Comparison of ENCODE assay signal across 11 mouse cellular contexts in the genomic region with DNA sequence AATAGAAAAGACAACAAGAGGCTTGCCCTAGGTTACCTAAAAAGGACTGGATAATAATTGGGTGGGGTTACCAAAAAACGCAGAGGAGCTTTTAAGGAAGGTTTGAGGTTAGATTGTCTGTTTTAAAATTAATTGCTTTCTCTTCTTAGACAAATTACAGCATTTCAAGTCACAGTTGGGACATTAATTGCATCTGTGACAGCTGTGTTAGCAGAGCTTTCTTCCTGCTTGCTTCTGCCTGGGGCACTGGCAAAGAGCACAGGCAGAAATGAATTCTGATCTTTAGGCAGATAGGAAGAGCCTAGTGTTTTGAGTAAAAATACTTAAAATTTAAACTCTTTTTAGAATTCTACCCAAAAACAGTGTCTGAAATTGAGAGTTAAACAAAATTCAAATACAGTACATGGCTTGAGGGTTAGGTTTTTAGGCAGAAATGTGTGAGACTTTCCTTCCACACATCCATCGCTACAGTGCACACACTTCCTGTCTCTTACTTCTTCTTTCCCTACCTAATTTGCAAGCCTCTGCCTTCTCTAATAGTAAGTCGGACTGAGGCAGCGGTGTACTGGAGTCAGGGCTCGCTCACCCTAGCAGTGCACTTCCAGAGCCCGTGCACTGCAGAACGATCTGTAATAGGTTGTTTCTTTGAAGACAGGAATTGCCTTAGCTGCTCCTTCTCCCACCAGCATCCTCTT. TPM values are rescaled to one million over a fixed set of nuclear protein-coding genes. Genes with fewer than 3 reads are reported as not detected.
A peak's percentile ranks its signal among the peaks of the same experiment; 100 is the strongest.
DNase-seq lines count a peak whose midpoint lies in the region; ATAC-seq lines count a peak whose summit lies in the region.
"Had no signal": no experiment of that assay in that cellular context is flagged by ENCODE, and none has a peak within 500 bp of the region (broad histone marks: within the 10 kb centered on the region; RNA-seq: fewer than 3 reads in every experiment).

No protein-coding gene starts in this region.

- no peak for DNase-seq in limb, embryonic 10.5 days (ENCODE audit: low spot score)
- DNase-seq in B cell, adult 2 months: peak; percentile 70 to 73
- DNase-seq in brain, adult 2 months (ENCODE audit: low read depth, low spot score): peak; percentile 70
- no peak for DNase-seq in frontal cortex, adult 2 months (ENCODE audit: extremely low spot score in 1 of 2, low spot score in 1 of 2)
- no peak for DNase-seq in frontal cortex, postnatal 36 days (ENCODE audit: low spot score in 2 of 2)
- DNase-seq: heart, postnatal 14 days; kidney, postnatal 14 days had no signal

- peaks cover 15% of the 10 kb centered on the region for H3K36me3 ChIP-seq in limb, embryonic 12.5 days
- peaks cover 25% of the 10 kb centered on the region for H3K36me3 ChIP-seq in limb, embryonic 10.5 days
- H3K36me3 ChIP-seq in megakaryocyte, embryonic 14.5 days (replicated peaks; ENCODE audit: low read length): peaks cover 73% of the 10 kb centered on the region

- peaks cover 34% of the 10 kb centered on the region for H3K4me1 ChIP-seq in limb, embryonic 12.5 days (replicated peaks)
- peaks cover 30% of the 10 kb centered on the region for H3K4me1 ChIP-seq in limb, embryonic 10.5 days
- H3K4me1 ChIP-seq in megakaryocyte, embryonic 14.5 days: peaks cover 92% of the 10 kb centered on the region

- WGBS in limb, embryonic 12.5 days: 52% methylated on average over 7 of the region's 7 CpGs
- WGBS in limb, embryonic 10.5 days: 71% methylated on average over 7 of the region's 7 CpGs

- no peak overlapping the region for H3K9ac ChIP-seq in limb, embryonic 12.5 days (replicated peaks)

- no peaks in the 10 kb centered on the region for H3K9me3 ChIP-seq in limb, embryonic 12.5 days
- no peaks in the 10 kb centered on the region for H3K9me3 ChIP-seq in limb, embryonic 10.5 days (replicated peaks)
- no peaks in the 10 kb centered on the region for H3K9me3 ChIP-seq in megakaryocyte, embryonic 14.5 days

- H3K27me3 ChIP-seq in limb, embryonic 12.5 days: no peaks in the 10 kb centered on the region
- no peaks in the 10 kb centered on the region for H3K27me3 ChIP-seq in limb, embryonic 10.5 days (ENCODE audit: low read depth, poor library complexity, severe bottlenecking)
- H3K27me3 ChIP-seq in megakaryocyte, embryonic 14.5 days (replicated peaks): no peaks in the 10 kb centered on the region

- H3K27ac ChIP-seq in limb, embryonic 12.5 days: no peak overlapping the region
- H3K27ac ChIP-seq in limb, embryonic 10.5 days: no peak overlapping the region
- H3K27ac ChIP-seq: stomach, postnatal 0 days had no signal

- no peak overlapping the region for H3K4me3 ChIP-seq in limb, embryonic 12.5 days (replicated peaks)
- no peak overlapping the region for H3K4me3 ChIP-seq in limb, embryonic 10.5 days
- peak overlapping the region; percentile 81 for H3K4me3 ChIP-seq in megakaryocyte, embryonic 14.5 days (replicated peaks)

- 0 out of 2 replicates have a peak overlapping the region, but pooled peaks have one; percentile 10 for H3K4me2 ChIP-seq in limb, embryonic 12.5 days

- no peak for ATAC-seq in limb, embryonic 12.5 days (ENCODE audit: insufficient number of reproducible peaks, insufficient read depth, low FRiP score, low TSS enrichment, low read depth)
- ATAC-seq in frontal cortex, adult (ENCODE audit: low TSS enrichment): no peak

RNA-seq across cellular contexts. Expression of gene Chsy1, which starts 11.5 kb away (rescaled TPM):
- polyA plus RNA-seq in limb, embryonic 12.5 days (2016; fragmentation: Nextera tagmentation; extraction: Ambion mirVana): 20.7 and 23.0 TPM in 2 replicates
- 12.9 and 14.8 TPM in 2 replicates for polyA plus RNA-seq in limb, embryonic 10.5 days (2016; fragmentation: Nextera tagmentation; extraction: Ambion mirVana)
- 9.6 and 14.4 TPM in 2 replicates for polyA plus RNA-seq in megakaryocyte, embryonic 14.5 days (2012; ENCODE audit: insufficient read depth, low replicate concordance)
- 10.4 TPM in 2 replicates for polyA plus RNA-seq in frontal cortex, adult 2 months (2012; rRNA removed)

RNA-seq across cellular contexts. Expression of gene Selenos, which starts 41.4 kb away (rescaled TPM):
- 87.0 and 88.9 TPM in 2 replicates for polyA plus RNA-seq in limb, embryonic 12.5 days (2016; fragmentation: Nextera tagmentation; extraction: Ambion mirVana)
- polyA plus RNA-seq in limb, embryonic 10.5 days (2016; fragmentation: Nextera tagmentation; extraction: Ambion mirVana): 83.0 and 83.5 TPM in 2 replicates
- 68.3 and 82.3 TPM in 2 replicates for polyA plus RNA-seq in megakaryocyte, embryonic 14.5 days (2012; ENCODE audit: insufficient read depth, low replicate concordance)
- 81.5 and 83.9 TPM in 2 replicates for polyA plus RNA-seq in frontal cortex, adult 2 months (2012; rRNA removed)

Comparison
In these comparisons a context has a peak if more than half of its experiments do, and no peak if none do; other contexts are left out.
1. DNase-seq: peak in B cell, adult 2 months (2 of 2) and brain, adult 2 months (single experiment); none in limb, embryonic 10.5 days (single experiment), frontal cortex, adult 2 months (0 of 2) and frontal cortex, postnatal 36 days (0 of 2).